Mouse (Mus musculus) CH12.LX (cell line): Measurements from ENCODE around the gene Bri3bp. TPM values are rescaled to one million over a fixed set of nuclear protein-coding genes. Genes with fewer than 3 reads are reported as not detected.

Experiments
- DNase-seq: peaks from one replicate; pipeline ENCODE4 v3.0.0-alpha.2; 2013; ENCODE audit errors: extremely low read depth
- H3K27ac ChIP-seq: 2 replicates; pipeline ENCODE4 v1.5.1; 2012; ENCODE audit warnings: low read depth, mild to moderate bottlenecking, control low read depth, moderate library complexity; ENCODE audit not compliant: insufficient read depth
- H3K27me3 ChIP-seq: replicated peaks from 2 replicates; pipeline ENCODE3; 2012; ENCODE audit warnings: inconsistent platforms
- H3K36me3 ChIP-seq, 2 experiments: replicated peaks in 1 of 2; 2 replicates each; pipeline versions ENCODE3 to v1.6.1; 2012; ENCODE audit warnings: inconsistent platforms in 1 of 2, low read length in 1 of 2, mild to moderate bottlenecking in 1 of 2, mixed read lengths in 1 of 2, moderate library complexity in 1 of 2; ENCODE audit not compliant: control insufficient read depth in 1 of 2, insufficient read depth in 1 of 2
- H3K4me1 ChIP-seq, 2 experiments: 2 replicates each; pipeline ENCODE4 v1.6.1; 2012; ENCODE audit warnings: inconsistent platforms in 1 of 2, moderate library complexity in 1 of 2; ENCODE audit not compliant: insufficient read depth in 2 of 2, control insufficient read depth in 1 of 2
- H3K4me2 ChIP-seq: 2 replicates; pipeline ENCODE4 v1.6.1; 2012; ENCODE audit warnings: low read depth, mild to moderate bottlenecking, control low read depth; ENCODE audit not compliant: poor library complexity, insufficient read depth, severe bottlenecking
- H3K4me3 ChIP-seq, 3 experiments: fragments of 150-350 bp in 1 of 3; sonication (generic) in 1 of 3; replicated peaks in 1 of 3; 2 replicates each; pipeline versions ENCODE3 to v1.5.1; 2011 to 2012; ENCODE audit warnings: low read depth in 2 of 3, low read length in 2 of 3, mild to moderate bottlenecking in 2 of 3, moderate library complexity in 2 of 3, control low read depth in 1 of 3, improper control_type of control experiment in 1 of 3, inconsistent platforms in 1 of 3, mixed read lengths in 1 of 3; ENCODE audit not compliant: poor library complexity in 1 of 3
- H3K79me2 ChIP-seq: replicated peaks from 2 replicates; pipeline ENCODE4 v1.6.1; 2012; ENCODE audit warnings: mild to moderate bottlenecking, moderate library complexity; ENCODE audit not compliant: control insufficient read depth, poor library complexity, insufficient read depth, severe bottlenecking; ENCODE audit errors: extremely low read depth
- H3K9ac ChIP-seq: 2 replicates; pipeline ENCODE4 v1.6.1; 2012; ENCODE audit warnings: low read depth, mild to moderate bottlenecking, control low read depth, moderate library complexity; ENCODE audit not compliant: insufficient read depth
- H3K9me3 ChIP-seq: replicated peaks from 2 replicates; pipeline ENCODE3; 2012; ENCODE audit warnings: low read length, inconsistent platforms, mixed read lengths
- BHLHE40 ChIP-seq: IDR thresholded peaks from 2 replicates; pipeline ENCODE4 v1.6.1; 2011; ENCODE audit warnings: mild to moderate bottlenecking, low read depth, low read length, improper control_type of control experiment
- CHD1 ChIP-seq: IDR thresholded peaks from 2 replicates; pipeline ENCODE4 v1.6.1; 2012; ENCODE audit warnings: low read depth, low read length, improper control_type of control experiment, inconsistent platforms
- CHD2 ChIP-seq: IDR thresholded peaks from 2 replicates; pipeline ENCODE4 v1.6.1; 2011; ENCODE audit warnings: low read length, improper control_type of control experiment
- E2F4 ChIP-seq: IDR thresholded peaks from 2 replicates; pipeline ENCODE4 v1.6.1; 2011; ENCODE audit warnings: low read depth, low read length, improper control_type of control experiment; ENCODE audit not compliant: insufficient replicate concordance
- ELF1 ChIP-seq: IDR thresholded peaks from 2 replicates; pipeline ENCODE4 v1.6.1; 2014; ENCODE audit warnings: low read depth, mild to moderate bottlenecking, inconsistent platforms, low read length, improper control_type of control experiment
- EP300 ChIP-seq: IDR thresholded peaks from 2 replicates; pipeline ENCODE4 v1.6.1; 2011; ENCODE audit warnings: low read length, improper control_type of control experiment
- ETS1 ChIP-seq: conservative IDR thresholded peaks from 2 replicates; pipeline ENCODE4 v1.6.1; 2012; ENCODE audit warnings: low read depth, mild to moderate bottlenecking, inconsistent platforms, low read length, improper control_type of control experiment, moderate library complexity
- GABPA ChIP-seq: IDR thresholded peaks from 2 replicates; pipeline ENCODE4 v1.6.1; 2012; ENCODE audit warnings: low read depth, low read length, improper control_type of control experiment, inconsistent platforms; ENCODE audit not compliant: insufficient replicate concordance
- HCFC1 ChIP-seq: IDR thresholded peaks from 2 replicates; pipeline ENCODE4 v1.6.1; 2012; ENCODE audit warnings: low read depth, mild to moderate bottlenecking, inconsistent platforms, low read length, improper control_type of control experiment
- KAT2A ChIP-seq: IDR thresholded peaks from 2 replicates; pipeline ENCODE4 v1.6.1; 2012; ENCODE audit warnings: low read length, improper control_type of control experiment, inconsistent platforms; ENCODE audit not compliant: insufficient replicate concordance
- MYC ChIP-seq: IDR thresholded peaks from 2 replicates; pipeline ENCODE4 v1.6.1; 2011; ENCODE audit warnings: low read depth, mild to moderate bottlenecking, improper control_type of control experiment, low read length
- SMC3 ChIP-seq: IDR thresholded peaks from 2 replicates; pipeline ENCODE4 v1.6.1; 2011; ENCODE audit warnings: low read depth, low read length, improper control_type of control experiment
- TBP ChIP-seq: conservative IDR thresholded peaks from 2 replicates; pipeline ENCODE4 v1.6.1; 2011; ENCODE audit warnings: low read depth, low read length, improper control_type of control experiment
- TCF12 ChIP-seq: IDR thresholded peaks from 2 replicates; pipeline ENCODE4 v1.6.1; 2014; ENCODE audit warnings: low read depth, mild to moderate bottlenecking, inconsistent platforms, low read length, improper control_type of control experiment
- UBTF ChIP-seq: IDR thresholded peaks from 2 replicates; pipeline ENCODE4 v1.6.1; 2012; ENCODE audit warnings: low read depth, mild to moderate bottlenecking, inconsistent platforms, low read length, improper control_type of control experiment, moderate library complexity
- USF1 ChIP-seq: IDR thresholded peaks from 2 replicates; pipeline ENCODE4 v1.6.1; 2014; ENCODE audit warnings: low read depth, mild to moderate bottlenecking, inconsistent platforms, low read length, improper control_type of control experiment
- ZKSCAN1 ChIP-seq: IDR thresholded peaks from 2 replicates; pipeline ENCODE4 v1.6.1; 2012; ENCODE audit warnings: low read depth, inconsistent platforms, low read length, improper control_type of control experiment, borderline replicate concordance
- ZNF384 ChIP-seq: IDR thresholded peaks from 2 replicates; pipeline ENCODE4 v1.6.1; 2012; ENCODE audit warnings: low read depth, low read length, improper control_type of control experiment, inconsistent platforms
- dilution Hi-C: fragments of 300-500 bp; cut with MboI; formaldehyde crosslinking; loops from 2 replicates; pipeline ENCODE4 v1.14.3; 2020; ENCODE audit warnings: low sequenced_read_pairs; ENCODE audit not compliant: extremely low pct_unique_long_range_greater_than_20kb, extremely low pct_ligation_motif_present
- in situ Hi-C: fragments of 300-500 bp; cut with MboI; formaldehyde crosslinking; loops from 3 replicates; pipeline ENCODE4 v1.14.3; 2019; ENCODE audit warnings: low sequenced_read_pairs, low pct_ligation_motif_present, low pct_unique_long_range_greater_than_20kb, mixed read lengths
- polyA plus RNA-seq: library from polyadenylated mRNA; unstranded; fragments of >175 nt; gene quantifications from 2 replicates; pipeline ENCODE4 v1.2.1, GENCODE M21; 2012; ENCODE audit warnings: low read depth; ENCODE audit not compliant: insufficient read length
- total RNA-seq, 2 experiments: library from RNA; depleted of rRNA; stranded (reverse); fragments of 300-350 nt in 1 of 2; fragments of >200 nt in 1 of 2; gene quantifications; 2 replicates each; pipeline ENCODE4 v1.2.3; 2012 to 2014

Gene Bri3bp
- total and polyA plus RNA-seq, 3 experiments = 37.7 to 147 (median 49.6) TPM

DNA sequence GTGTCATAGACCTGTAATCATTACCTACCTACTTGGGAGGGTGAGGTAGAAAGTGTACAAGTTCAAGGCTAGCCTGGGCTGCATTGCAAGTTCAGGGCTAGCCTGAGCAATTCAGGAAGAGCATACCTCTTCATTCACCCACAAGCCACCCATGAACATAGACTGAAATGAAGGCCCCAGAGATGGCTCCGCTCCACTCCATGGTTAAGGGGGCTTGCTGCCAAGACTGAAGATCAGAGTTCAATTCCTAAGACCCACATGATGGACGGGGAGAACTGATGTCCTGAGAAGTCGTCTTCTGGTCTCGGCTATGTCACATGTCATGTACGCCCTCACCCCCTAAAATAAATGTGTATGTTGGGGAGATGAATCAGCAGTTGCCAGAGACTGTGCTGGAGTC, 25.1 kb downstream of the Bri3bp start:
- H3K4me1 ChIP-seq = peaks cover 5 to 23% of the 10 kb centered on the region in 2 experiments
- no peak for DNase-seq
- no peak overlapping the region for H3K9ac ChIP-seq
- peaks cover 0 to 6% of the 10 kb centered on the region in 2 experiments for H3K36me3 ChIP-seq
- H3K4me3 ChIP-seq = no peak overlapping the region
- no peak overlapping the region for H3K4me2 ChIP-seq
- no peaks in the 10 kb centered on the region for H3K9me3 ChIP-seq
- H3K79me2 ChIP-seq = no peaks in the 10 kb centered on the region
- in situ Hi-C loops = no loop called here
- 0 out of 2 replicates have a peak, but pooled peaks have one; percentile 36 for TF ChIP-seq CHD1
- no peak for TF ChIP-seq USF1
- H3K27ac ChIP-seq = no peak overlapping the region
- H3K27me3 ChIP-seq = no peaks in the 10 kb centered on the region
- dilution Hi-C loops = no loop called here

DNA sequence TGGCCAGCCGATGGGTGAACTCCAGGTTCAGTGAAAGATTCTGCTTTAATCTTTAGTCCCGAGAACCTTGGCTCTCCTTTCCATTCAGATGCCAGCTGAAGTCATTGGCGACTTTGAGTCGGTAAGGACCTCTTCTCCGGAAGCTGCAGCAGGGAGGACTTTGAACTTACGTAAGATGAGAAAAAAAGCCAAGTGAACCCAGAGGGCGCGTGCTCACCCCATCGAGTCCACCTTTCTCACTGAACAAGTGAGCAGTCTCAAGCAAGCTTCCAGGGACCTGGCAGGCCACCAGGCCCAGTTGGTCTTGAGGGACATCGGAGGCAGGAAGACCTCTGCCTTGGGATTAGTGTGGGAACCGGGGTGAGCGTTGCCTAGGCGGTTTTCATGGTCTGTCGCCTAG, 25.9 kb downstream of the Bri3bp start:
- Histone ChIP-seq H3K4me1 (peaks cover 5 to 23% of the 10 kb centered on the region in 2 experiments), H3K4me2 (no peak overlapping the region), H3K36me3 (peaks cover 0 to 6% of the 10 kb centered on the region in 2 experiments), H3K9me3 (no peaks in the 10 kb centered on the region), H3K79me2 (no peaks in the 10 kb centered on the region), H3K9ac (no peak overlapping the region), H3K27me3 (no peaks in the 10 kb centered on the region), H3K4me3 (no peak overlapping the region), H3K27ac (no peak overlapping the region)
- TF ChIP-seq MYC = no peak
- TF ChIP-seq BHLHE40 = no peak
- no peak for TF ChIP-seq UBTF
- in situ Hi-C loops = no loop called here
- DNase-seq = no peak
- dilution Hi-C loops = no loop called here

DNA sequence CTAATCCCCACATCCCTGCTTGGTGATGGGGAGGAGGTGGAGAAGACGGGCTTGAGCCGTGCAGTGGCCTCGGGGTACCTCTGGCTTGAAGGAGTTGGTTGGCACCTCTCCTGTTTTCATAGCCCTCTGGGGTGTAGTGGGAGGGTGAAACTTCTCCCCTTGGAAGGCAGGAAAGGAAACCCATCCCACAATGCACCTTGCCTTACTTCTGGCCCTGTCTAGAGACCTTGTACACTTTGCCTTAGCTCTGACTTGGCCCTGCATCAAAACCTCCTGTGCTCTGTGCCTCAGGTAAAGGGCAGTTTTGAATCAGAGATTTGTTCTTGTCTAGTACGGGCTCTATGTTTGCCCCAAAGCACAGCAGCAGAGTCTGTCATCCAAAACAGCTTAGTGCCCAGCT, 29.3 kb downstream of the Bri3bp start:
- no peak for DNase-seq
- H3K27me3 ChIP-seq = no peaks in the 10 kb centered on the region
- peaks cover 0 to 22% of the 10 kb centered on the region in 2 experiments; a peak in 2 of 4 replicates for H3K4me1 ChIP-seq
- H3K9ac ChIP-seq = no peak overlapping the region
- H3K9me3 ChIP-seq = no peaks in the 10 kb centered on the region
- no peak overlapping the region for H3K4me3 ChIP-seq
- in situ Hi-C loops = no loop called here
- no peak overlapping the region for H3K27ac ChIP-seq
- dilution Hi-C loops = no loop called here
- no peak overlapping the region for H3K4me2 ChIP-seq
- H3K79me2 ChIP-seq = no peaks in the 10 kb centered on the region
- TF ChIP-seq ETS1 (no peak), ELF1 (no peak), E2F4 (no peak), CHD1 (no peak), KAT2A (no peak), SMC3 (no peak), EP300 (no peak), TCF12 (no peak), ZNF384 (no peak), CHD2 (no peak), MYC (no peak), TBP (no peak), ZKSCAN1 (no peak), GABPA (no peak), HCFC1 (no peak), BHLHE40 (no peak)
- no peaks in the 10 kb centered on the region for H3K36me3 ChIP-seq
